Mouse (Mus musculus): ENCODE data around the gene Gng2. TPM values are rescaled to one million over a fixed set of nuclear protein-coding genes. Genes with fewer than 3 reads are reported as not detected.

Gene Gng2
- polyA plus RNA-seq, 1 experiment from 2014 or later = 38.5 TPM

GRCm38 (mm10) chr14:19963961-19964505 lies 13.4 kb downstream of the Gng2 start:
- ATAC-seq (replicated peaks; ENCODE audit: low FRiP score, low read depth) (no peak), DNase-seq (ENCODE audit: low spot score) (no peak)
- H3K4me1 ChIP-seq (replicated peaks; ENCODE audit: insufficient read depth, low read length) = 0 out of 2 replicates have a peak, but pooled peaks cover 3% of the 10 kb centered on the region
- H3K27me3 ChIP-seq (ENCODE audit: insufficient read depth, low read length) = no peaks in the 10 kb centered on the region
- H3K36me3 ChIP-seq (ENCODE audit: insufficient read depth, low read length) = no peaks in the 10 kb centered on the region
- no peak overlapping the region for H3K27ac ChIP-seq
- no peak for TF ChIP-seq CTCF (IDR thresholded peaks at IDR 0.05; ENCODE audit: low read depth)
- 42% methylated on average over 5 of the region's 5 CpGs for WGBS
- no peak overlapping the region for H3K4me2 ChIP-seq (ENCODE audit: low read length)
- no peaks in the 10 kb centered on the region for H3K9me3 ChIP-seq (replicated peaks; ENCODE audit: low read length)
- H3K4me3 ChIP-seq (replicated peaks; ENCODE audit: low read depth, low read length) = no peak overlapping the region
- no peak overlapping the region for H3K9ac ChIP-seq (ENCODE audit: low read depth, low read length)

DNA sequence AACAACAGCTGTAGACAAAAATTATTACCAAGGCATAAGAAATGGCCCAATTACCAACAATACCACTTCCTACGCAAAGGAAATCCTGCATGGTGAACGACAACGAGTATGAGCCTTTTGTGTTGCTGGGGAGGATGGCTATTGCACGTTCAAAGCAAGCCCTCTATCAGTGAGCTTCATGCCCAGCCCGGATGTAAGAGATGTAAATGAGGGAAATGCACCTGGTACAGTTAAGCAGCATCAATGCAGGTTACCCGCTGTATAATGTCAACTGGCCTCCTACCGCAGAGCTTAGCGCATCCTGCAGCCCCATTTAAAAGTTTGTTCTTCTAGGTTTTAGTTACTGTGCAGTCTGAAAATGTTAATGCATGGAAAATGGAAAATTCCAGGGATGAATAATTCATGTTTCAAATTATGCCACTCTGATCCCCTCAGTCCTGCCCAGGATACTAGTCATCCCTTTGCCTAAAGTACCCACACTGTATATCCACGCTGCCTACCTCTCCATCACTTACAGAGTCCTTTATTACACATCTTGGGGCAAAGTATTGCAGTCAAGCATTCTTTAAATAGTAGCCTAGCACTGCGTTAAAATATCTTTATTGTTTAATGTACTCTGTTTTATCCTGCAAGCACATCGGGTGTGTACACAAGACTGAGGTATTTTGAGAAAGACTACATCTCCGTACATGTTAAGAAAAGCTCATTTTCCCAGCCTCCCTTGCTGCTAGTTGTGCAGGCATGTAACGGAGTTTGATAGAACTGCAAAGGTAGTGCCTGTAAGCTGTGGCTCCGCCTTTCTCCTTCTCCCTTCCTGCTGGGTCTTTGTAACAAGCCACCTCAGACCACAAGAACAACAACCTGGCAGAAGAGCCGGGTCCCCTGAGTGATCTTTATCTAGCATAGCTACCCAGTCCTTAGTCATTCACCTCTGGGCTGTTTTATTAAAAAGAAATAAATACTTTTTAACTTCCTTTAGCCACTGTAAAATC lies 15.2 kb downstream of the Gng2 start:
- Histone ChIP-seq H3K9ac (ENCODE audit: low read depth, low read length) (no peak overlapping the region), H3K4me1 (replicated peaks; ENCODE audit: insufficient read depth, low read length) (no peaks in the 10 kb centered on the region), H3K36me3 (ENCODE audit: insufficient read depth, low read length) (no peaks in the 10 kb centered on the region), H3K27me3 (ENCODE audit: insufficient read depth, low read length) (no peaks in the 10 kb centered on the region), H3K9me3 (replicated peaks; ENCODE audit: low read length) (no peaks in the 10 kb centered on the region), H3K4me3 (replicated peaks; ENCODE audit: low read depth, low read length) (no peak overlapping the region), H3K4me2 (ENCODE audit: low read length) (no peak overlapping the region), H3K27ac (no peak overlapping the region)
- no peak for DNase-seq (ENCODE audit: low spot score)
- WGBS = 70% methylated on average over 15 of the region's 15 CpGs
- ATAC-seq (replicated peaks; ENCODE audit: low FRiP score, low read depth) = no peak
- TF ChIP-seq CTCF (IDR thresholded peaks at IDR 0.05; ENCODE audit: low read depth) = no peak

GRCm38 (mm10) chr14:19959860-19960259 lies 17.6 kb downstream of the Gng2 start:
- TF ChIP-seq CTCF (IDR thresholded peaks at IDR 0.05; ENCODE audit: low read depth) = no peak
- Histone ChIP-seq H3K4me3 (replicated peaks; ENCODE audit: low read depth, low read length) (no peak overlapping the region), H3K4me1 (replicated peaks; ENCODE audit: insufficient read depth, low read length) (no peaks in the 10 kb centered on the region), H3K36me3 (ENCODE audit: insufficient read depth, low read length) (no peaks in the 10 kb centered on the region), H3K27ac (no peak overlapping the region), H3K27me3 (ENCODE audit: insufficient read depth, low read length) (no peaks in the 10 kb centered on the region), H3K4me2 (ENCODE audit: low read length) (no peak overlapping the region), H3K9me3 (replicated peaks; ENCODE audit: low read length) (no peaks in the 10 kb centered on the region), H3K9ac (ENCODE audit: low read depth, low read length) (no peak overlapping the region)
- ATAC-seq (replicated peaks; ENCODE audit: low FRiP score, low read depth) (no peak), DNase-seq (ENCODE audit: low spot score) (no peak)
- 72% methylated on average over 9 of the region's 9 CpGs for WGBS

DNA sequence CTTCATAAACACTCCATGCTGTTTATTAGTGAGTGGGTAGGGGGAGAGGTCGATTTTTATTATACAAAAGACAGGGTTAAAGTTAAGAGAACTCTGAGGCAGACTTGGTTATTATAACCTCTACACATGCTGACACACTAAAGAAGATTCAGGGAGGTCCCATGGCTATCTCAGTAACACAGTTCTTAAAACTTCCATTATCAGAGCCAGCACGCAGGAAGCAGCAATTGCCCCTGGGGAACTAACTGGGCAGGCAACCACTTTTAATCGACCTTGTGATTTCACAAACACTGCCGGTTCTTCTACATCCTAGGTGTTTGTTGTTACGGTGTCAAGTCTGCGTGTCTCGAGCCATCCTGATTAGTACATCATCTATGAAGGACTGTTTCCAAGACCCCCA lies 22.4 kb downstream of the Gng2 start:
- Histone ChIP-seq H3K27ac (no peak overlapping the region), H3K9ac (ENCODE audit: low read depth, low read length) (no peak overlapping the region), H3K27me3 (ENCODE audit: insufficient read depth, low read length) (no peaks in the 10 kb centered on the region), H3K4me2 (ENCODE audit: low read length) (no peak overlapping the region), H3K9me3 (replicated peaks; ENCODE audit: low read length) (no peaks in the 10 kb centered on the region), H3K4me1 (replicated peaks; ENCODE audit: insufficient read depth, low read length) (no peaks in the 10 kb centered on the region), H3K36me3 (ENCODE audit: insufficient read depth, low read length) (no peaks in the 10 kb centered on the region), H3K4me3 (replicated peaks; ENCODE audit: low read depth, low read length) (no peak overlapping the region)
- WGBS = 93% methylated on average over 7 of the region's 7 CpGs
- no peak for TF ChIP-seq CTCF (IDR thresholded peaks at IDR 0.05; ENCODE audit: low read depth)
- ATAC-seq (replicated peaks; ENCODE audit: low FRiP score, low read depth) = no peak
- no peak for DNase-seq (ENCODE audit: low spot score)

- DNase-seq (ENCODE audit: low spot score) (no peak), ATAC-seq (replicated peaks; ENCODE audit: low FRiP score, low read depth) (no peak)
- Histone ChIP-seq H3K4me3 (replicated peaks; ENCODE audit: low read depth, low read length) (no peak overlapping the region), H3K4me1 (replicated peaks; ENCODE audit: insufficient read depth, low read length) (no peaks in the 10 kb centered on the region), H3K9me3 (replicated peaks; ENCODE audit: low read length) (no peaks in the 10 kb centered on the region), H3K27ac (no peak overlapping the region), H3K36me3 (ENCODE audit: insufficient read depth, low read length) (no peaks in the 10 kb centered on the region), H3K4me2 (ENCODE audit: low read length) (no peak overlapping the region), H3K9ac (ENCODE audit: low read depth, low read length) (no peak overlapping the region), H3K27me3 (ENCODE audit: insufficient read depth, low read length) (no peaks in the 10 kb centered on the region)
- 81% methylated on average over 4 of the region's 4 CpGs for WGBS
- no peak for TF ChIP-seq CTCF (IDR thresholded peaks at IDR 0.05; ENCODE audit: low read depth)
Observed at GRCm38 (mm10) chr14:19950812-19951211, 26.6 kb downstream of the Gng2 start.

DNA sequence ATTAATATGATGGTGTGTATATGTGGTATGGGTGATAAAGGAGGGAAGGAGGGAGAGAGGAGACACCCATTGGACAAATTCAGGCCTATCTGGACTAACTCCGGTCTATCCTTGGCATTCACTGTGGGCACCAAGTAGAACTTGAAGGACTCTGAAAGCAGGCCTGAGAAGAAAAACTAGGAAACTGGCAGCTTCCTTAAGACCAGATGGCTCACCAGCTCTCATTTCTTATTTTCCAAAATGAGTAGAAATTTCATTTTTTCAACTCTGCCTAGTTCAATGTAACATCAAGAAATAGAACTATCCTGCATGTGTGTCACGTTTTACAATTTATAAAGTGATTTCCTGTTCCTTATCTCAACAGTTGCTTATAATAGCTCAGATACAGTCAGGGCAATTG lies 28.0 kb downstream of the Gng2 start:
- Histone ChIP-seq H3K27me3 (ENCODE audit: insufficient read depth, low read length) (no peaks in the 10 kb centered on the region), H3K36me3 (ENCODE audit: insufficient read depth, low read length) (no peaks in the 10 kb centered on the region), H3K4me3 (replicated peaks; ENCODE audit: low read depth, low read length) (no peak overlapping the region), H3K4me2 (ENCODE audit: low read length) (no peak overlapping the region), H3K27ac (no peak overlapping the region), H3K9ac (ENCODE audit: low read depth, low read length) (no peak overlapping the region), H3K4me1 (replicated peaks; ENCODE audit: insufficient read depth, low read length) (no peaks in the 10 kb centered on the region), H3K9me3 (replicated peaks; ENCODE audit: low read length) (no peaks in the 10 kb centered on the region)
- WGBS = 83% methylated on average over 2 of the region's 2 CpGs
- no peak for DNase-seq (ENCODE audit: low spot score)
- no peak for ATAC-seq (replicated peaks; ENCODE audit: low FRiP score, low read depth)
- no peak for TF ChIP-seq CTCF (IDR thresholded peaks at IDR 0.05; ENCODE audit: low read depth)

Measured in kidney, postnatal 0 days (tissue).